Mouse (Mus musculus) cortical plate, adult 2 months (tissue): ENCODE results near the gene Cbfb.

Source experiments
- CTCF ChIP-seq: fragments of 200-500 bp; IDR thresholded peaks from 2 replicates; pipeline ENCODE4 v1.5.1; 2011; ENCODE audit warnings: mild to moderate bottlenecking, control low read depth, low read length; ENCODE audit not compliant: insufficient read depth; ENCODE audit errors: extremely low read depth
- POLR2A ChIP-seq: fragments of 200-500 bp; IDR thresholded peaks from 2 replicates; pipeline ENCODE4 v1.6.1; 2011; ENCODE audit warnings: mild to moderate bottlenecking, low read length, control low read depth; ENCODE audit not compliant: insufficient read depth; ENCODE audit errors: extremely low read depth

DNA sequence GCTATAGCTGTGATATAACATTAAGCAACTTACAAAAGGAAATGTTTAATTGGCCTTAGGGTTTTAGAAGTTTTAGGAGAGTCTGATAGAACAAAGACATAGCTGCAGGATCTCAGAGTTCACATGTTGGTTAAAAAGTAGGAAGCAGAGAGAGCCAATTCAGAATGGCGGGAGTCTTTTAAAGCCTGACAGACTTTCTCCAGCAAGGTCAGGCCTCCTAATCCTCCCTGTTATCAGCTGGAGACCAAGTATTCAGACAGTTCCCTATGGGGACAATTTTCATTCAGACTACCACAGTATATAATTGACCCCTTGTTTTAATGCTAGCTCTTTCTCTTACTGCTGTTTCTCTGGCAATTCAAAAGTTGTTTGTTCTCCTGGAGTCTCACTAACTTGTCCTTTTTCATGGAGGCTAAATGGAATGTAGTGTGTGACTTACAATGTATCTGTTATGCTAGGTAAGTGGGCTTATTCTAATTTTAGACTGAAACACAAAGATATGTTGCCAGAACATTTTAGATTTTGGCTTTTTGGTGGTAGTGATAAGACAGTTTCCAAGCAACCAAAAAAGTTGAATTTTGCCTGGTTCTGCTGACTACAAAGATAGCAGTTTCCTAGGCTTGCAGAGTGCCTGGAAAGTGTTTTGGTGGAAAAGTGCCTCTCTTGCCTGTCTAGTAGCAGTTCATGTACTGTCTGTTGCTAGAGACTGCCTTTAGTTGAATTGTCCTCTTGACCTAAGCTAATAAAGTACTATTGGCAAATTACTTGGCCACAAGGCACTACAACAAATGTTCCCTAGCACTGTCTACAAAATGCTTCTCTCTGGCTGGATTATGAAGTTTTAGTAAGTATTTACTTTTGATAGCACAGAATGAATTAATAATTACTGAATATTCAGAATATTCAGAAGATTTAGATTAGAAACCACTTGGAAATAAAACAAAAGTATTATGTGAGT lies 39.0 kb downstream of the Cbfb start:
- TF ChIP-seq CTCF (no peak), POLR2A (no peak)
